Mouse (Mus musculus) left cerebral cortex, adult 8-10 months (tissue): Measurements from ENCODE around the gene Clcnka. TPM values are rescaled to one million over a fixed set of nuclear protein-coding genes. Genes with fewer than 3 reads are reported as not detected.

Experiments
- DNase-seq, 2 experiments: peaks; one replicate each; pipeline ENCODE4 v3.0.0; 2022; ENCODE audit warnings: low spot score in 2 of 2
- total RNA-seq, 4 experiments: library from RNA; stranded (reverse); gene quantifications; 2 replicates each; pipeline ENCODE4 v1.2.4; 2022

The Clcnka gene
- 1 to 10 TPM in 1 of 4 experiments, under 1 TPM in 1, not detected in 2; 0.39 to 1.8 TPM for total RNA-seq

DNA sequence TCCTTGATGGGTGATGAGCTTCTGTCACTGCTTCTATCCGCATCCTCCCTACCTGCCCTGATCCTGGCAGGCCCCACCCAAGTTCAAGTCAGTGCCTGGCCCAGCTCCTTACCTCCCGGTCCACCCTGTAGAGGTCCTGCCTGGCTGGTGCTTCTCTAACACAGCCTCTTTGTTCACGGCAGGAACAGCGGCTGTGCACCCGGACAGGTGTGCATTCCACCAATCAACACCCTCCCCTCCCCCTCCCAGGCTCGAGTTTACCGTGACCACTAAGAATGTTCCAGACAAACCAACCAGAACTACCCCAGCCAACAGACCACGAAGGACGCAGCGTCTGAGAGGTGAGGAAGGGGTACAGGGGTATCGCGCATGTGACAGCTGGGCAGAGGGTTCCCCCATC is at the start of gene Clcnka:
TSS of gene Clcnka (minus strand) at position 180 of the 400 bp plus-strand sequence.
- DNase-seq: no peak

DNA sequence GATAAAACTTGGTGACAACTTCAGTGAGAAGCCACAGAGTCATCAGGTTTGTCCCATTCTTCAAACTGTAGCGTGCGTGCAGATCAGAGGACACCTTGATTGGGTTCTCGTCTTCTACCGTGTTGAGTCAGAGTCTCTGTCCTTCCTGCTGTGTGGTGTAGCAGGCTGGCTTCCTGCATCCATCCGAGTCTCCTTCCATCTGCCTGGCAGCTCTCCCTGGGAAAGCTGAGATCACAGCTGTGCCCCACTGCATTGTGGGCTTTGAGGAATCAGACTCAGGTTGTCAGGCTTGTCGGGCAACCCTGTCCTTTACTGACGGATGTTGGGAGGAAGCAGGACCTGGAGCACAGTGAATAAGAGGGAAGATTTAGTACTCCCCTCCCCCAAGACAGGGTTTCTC is 47.7 kb upstream of the Clcnka start:
- DNase-seq: no peak

DNA sequence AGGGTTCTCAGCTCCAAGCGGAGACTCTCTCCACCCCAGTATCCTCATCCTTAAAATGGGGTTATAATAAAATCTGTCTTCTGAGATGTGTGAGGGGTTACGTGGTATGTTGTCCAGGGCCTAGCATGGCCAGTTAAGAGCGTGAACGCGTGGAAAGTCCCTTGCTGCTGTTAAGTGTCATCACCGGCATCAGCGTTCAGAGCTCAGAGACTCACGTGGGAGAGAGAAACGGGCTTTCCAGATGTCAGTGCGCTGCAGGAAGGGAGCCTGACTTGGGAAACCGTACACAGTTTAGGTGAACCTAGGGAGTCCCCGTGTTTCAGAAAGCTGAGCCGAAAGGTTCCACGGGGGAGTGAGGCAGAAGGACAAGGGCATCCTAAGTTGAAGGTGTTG is 46.8 kb upstream of the Clcnka start:
- DNase-seq: no peak

DNA sequence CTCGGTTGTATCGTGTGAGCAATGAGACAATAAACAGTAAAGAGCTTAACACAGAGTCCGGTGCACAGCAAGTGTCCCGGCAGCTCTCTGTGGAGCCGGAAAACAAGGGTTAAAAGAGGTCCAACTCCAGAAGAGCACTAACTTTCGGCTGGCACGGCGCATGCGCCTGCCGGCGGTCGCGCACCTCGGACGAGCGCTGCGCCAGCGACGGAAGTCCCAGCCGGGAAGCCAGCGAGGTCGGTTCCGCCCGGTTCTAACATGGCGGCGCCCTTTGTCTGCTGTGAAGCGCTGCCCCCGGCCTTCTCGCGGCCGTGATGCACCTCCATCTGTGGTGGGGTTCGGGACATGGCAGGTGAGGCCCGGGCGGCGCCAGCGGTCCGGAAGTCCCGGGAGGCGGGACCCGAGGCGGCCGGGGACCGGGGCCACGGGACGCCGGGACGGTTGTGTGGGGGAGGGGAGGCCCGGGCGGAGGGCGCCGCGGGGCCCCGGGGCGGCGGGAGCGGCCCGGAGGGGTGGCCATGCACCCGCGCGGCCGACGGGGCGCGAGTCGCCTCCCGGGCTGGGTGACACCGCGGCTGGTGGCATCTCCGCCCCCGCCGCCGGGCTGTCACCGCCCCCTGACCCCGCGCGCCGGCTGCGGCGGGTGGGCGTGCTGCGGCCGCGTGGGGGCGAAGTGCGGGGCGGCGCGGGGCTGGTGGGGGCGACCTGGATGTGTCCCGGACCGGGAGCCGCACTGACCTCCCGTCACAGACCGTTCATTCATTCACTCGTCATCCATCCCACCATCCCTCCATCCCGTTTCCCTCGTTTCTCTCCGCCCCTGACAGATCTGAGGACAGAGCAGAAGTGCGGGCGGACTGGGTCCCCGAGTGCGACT is 46.2 kb upstream of the Clcnka start, which contains the start of gene Zbtb17:
TSS of gene Zbtb17 (plus strand) at position 204 of the 877 bp plus-strand sequence.
- DNase-seq: peak; percentile 77 to 82

DNA sequence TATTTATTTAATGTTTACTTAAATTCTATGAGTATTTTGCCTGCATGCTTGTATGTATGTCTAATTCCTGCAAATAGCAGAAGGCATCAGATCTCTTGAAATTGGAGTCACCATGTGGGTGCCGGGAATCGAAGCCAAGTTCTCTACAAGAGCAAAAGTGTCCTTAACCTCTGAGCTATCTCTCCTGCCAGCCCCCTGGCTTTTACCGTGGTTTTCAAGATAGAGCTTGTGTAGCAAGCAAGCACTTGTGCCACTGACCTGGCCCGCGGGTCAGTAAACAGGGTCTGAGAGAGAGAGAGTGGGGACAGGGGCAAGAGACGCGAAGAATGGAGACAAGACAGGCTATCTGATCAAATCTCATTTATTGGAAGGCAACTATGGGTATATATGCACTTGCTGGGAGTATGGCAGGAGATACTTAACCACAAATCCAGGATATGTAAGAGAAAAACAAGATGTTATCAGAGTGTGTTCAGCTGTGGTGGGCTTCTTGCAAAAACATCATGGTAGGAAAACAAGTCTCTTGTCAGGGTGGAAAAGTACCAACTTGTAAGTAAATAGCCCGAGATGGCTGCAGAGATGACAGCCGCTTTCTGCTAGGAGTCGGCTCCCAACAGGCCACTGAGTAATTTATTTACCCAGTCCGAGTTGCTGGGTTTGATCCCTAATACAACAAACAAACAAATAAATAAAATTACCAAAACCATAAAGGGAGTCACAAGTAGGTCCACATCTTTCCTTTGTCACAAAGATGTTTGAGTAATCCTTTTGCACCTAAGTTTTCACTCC is 45.3 kb upstream of the Clcnka start:
- no peak for DNase-seq

DNA sequence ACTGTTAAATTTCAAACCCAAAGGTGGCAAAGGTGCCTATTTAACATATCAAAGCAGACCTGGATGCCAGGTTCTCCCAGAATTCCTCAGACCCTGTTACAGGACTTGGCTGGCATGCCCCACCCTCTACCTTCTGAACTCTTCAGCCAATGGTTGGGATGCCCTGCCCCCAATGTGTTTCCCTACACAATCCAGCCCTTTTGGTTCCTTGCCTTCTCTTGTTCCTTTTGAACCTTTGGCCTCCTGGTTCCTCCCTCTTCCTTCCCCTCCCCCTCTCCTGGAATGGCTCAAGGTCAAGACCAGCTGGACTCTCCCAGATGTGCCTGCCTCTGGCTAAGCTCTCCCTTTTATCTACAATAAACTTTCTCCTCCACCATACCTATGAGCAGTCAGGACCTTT is 42.4 kb upstream of the Clcnka start:
- no peak for DNase-seq

DNA sequence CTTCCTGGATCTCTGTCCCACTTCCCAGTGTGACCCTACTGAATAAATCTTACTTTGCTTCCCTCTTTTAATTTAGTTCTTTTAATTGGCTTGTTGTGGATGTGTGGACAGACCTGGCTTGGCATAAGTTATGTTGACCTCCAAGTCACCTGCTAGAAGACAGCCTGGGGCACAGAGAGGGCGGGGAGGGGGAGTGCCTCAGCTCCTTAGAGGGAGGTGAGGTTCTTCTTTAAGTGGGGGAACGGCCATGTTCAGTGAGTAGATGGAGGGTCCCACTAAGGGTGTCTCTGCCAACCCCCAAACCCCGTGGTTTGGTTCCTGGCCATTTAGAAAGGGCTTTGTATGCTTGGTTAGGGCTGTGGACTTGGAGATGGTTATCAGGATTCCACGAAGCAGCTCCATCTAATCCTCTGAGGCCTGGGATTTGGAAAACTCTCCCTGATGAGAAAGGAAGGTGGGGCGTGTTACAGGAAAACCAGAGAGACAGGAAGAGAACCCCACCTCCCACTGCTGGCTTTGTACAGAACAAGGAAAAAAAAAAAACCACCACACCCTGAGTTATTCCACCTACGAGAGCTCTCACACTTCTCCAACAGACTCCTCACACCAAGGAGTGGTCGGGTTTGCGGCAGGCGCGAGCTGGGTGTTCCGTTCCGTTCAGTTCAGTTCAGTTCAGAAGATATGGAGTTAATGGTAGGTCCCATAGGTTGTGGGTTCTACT is 40.7 kb upstream of the Clcnka start:
- DNase-seq: no peak

DNA sequence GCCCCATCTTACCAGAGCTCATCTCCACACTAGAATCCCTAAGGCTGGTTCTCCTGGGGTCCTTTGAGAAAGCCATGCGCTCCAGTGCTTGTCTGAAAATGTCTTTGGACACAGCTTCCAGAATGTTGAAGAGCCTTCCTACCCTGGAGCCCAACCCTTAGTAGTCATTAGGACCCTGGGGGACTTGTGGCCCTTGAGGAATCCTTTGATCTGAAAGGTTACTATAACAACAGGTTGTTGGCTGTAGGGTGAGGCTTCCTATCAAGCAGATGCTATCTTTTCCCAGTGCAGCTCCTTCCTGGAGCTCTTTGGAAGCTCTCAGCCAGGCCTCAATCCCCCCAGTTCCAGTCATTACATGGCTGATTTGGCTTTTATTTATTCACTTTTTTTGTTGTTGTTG is 37.5 kb upstream of the Clcnka start, which contains the start of gene Srarp:
TSS of gene Srarp (minus strand) at position 132 of the 400 bp plus-strand sequence.
- DNase-seq: no peak

DNA sequence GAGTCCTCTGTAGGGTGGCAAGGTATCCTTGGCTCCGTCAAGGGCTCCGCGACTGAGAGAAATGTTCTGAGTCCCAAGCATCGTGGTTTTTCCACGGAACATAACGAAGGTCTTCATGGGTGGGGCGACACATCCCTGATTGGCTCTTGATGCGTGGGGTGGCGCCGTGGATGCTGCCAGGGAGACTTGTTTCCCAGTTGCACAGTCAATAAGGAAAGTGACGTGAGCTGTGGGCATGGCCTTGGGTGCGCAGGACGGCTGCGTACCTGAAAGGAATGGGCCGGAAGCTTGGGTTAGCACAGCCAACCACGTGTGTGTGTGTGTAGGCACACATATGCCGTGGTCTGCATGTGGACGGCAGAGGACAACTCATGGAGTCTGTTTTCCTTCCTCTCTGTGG is 34.7 kb upstream of the Clcnka start:
- no peak for DNase-seq

DNA sequence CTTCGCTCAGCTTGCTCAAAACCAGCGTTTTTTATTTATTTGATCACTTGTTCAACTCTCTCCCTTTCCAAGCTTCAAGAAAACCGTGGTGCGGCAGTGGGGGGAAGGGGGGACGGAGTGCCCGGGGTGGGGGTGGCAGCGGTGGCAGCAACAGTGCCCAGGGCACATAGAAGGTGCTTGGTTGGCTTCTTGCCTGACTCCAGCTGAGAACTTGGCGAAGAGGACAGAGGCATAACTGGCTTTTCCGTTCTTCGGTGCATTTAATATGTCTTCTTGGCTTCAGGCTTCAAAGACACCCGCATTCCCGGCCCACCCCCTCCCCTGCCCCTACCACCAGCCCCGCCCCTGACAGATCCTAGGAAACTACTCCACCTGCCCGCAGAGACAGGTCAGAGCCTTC is 34.1 kb upstream of the Clcnka start:
- DNase-seq: no peak

DNA sequence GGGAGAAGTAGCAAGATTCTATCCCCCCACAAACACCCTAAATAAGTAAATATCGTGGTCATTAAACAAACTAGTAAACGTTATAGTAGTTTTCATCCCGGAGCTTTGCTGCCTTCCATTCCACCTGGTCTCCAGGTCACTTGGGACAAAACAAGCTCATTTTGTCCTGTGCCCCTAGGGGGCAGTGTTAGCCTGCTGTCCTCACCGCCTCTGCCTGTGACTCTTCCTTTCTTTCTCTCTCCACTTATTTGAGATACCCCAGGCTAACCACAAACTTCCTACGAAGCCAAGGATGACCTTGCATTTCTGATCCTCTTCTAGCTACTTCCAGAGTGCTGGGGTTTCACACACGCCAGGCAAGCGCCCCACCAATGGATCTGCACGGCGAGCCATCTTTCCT is 32.5 kb upstream of the Clcnka start:
- no peak for DNase-seq

DNA sequence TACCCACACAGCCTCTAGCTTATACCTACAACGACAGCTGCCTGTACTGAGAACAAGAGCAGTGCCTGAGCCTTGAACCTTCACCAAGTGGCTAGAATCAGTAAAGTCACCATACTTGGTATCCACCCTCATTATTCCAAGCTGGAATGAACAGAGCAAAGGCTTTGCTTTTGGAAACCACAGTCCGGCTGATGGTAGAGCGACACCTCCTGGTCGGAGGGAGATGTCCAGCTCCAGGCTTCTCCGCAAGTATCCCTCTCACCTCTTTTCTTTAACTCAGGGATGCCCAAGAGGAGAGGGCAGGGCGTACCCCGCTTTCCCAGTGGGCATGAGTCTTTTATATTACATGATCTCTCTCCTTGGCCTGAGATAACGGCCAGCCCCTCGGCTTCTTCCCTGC is 31.3 kb upstream of the Clcnka start:
- DNase-seq: no peak

DNA sequence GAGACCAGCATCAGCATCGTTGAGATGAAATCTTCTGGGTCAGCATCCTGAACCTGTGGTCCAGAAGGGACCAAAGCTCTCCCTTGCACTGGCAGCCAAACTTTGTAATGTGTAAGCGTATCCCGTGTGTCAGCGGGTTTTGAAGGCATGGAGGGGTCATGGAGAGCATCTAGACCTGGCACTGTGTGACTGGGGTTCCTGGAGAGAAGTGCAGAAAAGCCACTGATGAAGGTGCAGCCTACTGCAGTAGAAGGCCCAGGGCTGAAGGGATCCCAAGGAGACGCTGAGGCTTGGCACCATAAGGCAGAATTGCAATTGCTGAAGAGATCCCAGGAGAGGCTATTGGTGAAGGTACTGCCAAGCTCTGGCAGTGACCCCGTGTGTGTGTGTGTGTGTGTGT is 30.9 kb upstream of the Clcnka start:
- no peak for DNase-seq

DNA sequence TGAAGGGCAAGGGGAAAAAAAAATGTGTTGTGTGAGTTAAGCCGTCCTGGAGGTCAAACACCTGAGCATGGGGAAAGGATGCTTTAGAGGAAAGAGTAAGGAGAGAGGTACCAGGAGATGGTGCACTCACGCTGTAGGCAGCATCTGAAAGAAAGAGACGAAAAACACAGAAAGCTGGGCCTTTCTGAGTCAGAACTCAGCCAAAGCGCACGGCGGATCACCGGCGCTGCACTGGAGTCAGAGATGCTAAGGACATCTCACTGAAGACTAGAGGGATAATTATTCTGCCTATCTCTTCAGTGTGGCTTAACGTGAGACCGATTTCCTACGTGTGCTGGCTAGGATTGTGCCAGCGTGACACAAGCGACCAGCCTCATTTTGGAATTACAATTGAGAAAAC is 29.4 kb upstream of the Clcnka start:
- no peak for DNase-seq

DNA sequence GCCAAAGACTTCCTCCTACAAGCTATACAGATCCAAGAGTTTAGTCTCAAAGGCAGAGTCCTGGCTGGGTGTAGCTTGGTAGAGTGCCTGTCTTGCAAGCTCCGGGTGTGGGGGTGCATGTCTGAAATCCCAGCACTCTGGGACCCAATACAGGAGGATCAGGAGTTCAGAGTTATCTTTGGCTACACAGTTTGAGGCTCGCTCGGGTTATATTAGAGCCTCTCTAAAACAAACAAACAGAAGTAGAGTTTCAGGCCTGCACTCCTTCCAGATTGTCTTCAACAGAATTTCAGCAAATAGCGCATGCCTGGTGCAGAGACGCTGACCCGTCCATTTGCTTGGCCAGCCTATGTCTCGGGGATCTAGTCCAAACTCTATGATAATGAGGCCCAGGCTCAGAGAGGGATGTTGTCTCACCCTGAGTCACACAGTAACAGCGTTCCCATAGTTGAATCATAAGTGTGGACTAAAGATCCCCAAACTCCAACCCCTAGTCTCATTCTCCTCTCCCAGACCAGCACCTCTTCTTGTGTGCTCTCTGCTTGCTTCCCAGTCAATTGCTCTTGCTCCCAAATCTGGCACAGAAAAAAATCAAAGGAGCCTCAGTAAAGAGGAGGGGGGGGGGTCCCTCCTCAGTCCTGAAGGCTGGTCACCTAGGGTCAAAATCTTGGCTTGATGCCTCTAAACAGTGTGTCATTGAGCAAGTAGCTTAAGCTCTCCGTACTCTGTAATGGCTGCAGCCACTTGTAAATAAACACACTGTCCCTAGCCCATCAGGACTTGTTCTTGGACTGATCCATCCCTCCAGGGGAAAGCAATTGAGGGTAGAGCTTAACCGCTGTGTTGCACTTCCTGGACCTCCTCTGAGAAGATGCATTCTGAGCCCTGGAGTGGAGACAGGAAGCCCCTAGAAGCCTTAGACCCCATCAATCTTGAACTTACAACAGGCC is 28.5 kb upstream of the Clcnka start:
- no peak for DNase-seq

DNA sequence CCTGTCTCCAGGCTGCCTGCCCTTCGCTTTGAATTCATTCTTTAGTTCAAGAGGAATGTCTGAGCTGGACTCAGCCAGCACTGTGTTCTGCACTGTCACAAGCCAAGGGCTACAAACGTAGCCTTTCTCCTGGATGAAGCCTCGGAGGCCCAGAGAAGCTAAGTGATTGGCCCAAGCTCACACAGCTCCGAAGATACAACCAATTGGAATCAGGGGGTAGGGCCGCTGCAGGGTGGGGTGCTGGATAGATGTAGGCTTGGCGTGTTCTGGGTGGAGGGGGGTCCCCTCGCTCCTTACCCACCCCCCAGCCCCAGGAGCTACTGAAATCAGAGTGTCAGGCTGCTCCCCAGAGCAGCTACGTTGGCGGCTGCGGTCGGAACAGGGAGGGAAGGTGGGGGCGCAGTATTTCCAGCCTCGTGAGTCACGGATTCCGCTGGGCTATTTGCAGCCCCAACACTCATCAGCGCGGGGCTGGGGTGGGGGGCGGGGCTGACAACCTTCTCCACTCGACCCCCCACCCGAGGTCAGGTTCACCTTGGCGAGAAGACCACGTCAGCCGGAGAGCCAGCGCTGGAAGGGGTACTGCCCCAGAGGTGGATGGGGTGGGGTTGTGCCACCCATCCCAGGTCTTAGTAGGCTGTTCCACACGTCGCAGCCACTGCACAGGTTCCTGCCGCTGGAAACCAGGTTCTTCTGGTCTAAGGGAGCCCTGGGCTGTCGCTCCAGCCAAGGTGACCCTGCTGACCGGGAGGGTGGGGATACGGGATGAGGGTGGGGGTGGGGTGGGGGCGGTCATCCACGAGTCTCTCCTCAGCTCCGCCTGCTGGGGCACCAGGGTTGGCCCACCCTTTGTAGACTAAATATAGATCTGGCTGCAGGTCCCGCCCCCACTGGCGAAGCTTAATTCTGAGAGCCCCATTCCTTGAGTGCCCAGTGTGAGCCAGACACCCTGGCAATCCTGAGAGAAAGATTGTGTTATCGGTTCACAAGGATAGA is 27.3 kb upstream of the Clcnka start:
- DNase-seq: peak; percentile 50 to 86

DNA sequence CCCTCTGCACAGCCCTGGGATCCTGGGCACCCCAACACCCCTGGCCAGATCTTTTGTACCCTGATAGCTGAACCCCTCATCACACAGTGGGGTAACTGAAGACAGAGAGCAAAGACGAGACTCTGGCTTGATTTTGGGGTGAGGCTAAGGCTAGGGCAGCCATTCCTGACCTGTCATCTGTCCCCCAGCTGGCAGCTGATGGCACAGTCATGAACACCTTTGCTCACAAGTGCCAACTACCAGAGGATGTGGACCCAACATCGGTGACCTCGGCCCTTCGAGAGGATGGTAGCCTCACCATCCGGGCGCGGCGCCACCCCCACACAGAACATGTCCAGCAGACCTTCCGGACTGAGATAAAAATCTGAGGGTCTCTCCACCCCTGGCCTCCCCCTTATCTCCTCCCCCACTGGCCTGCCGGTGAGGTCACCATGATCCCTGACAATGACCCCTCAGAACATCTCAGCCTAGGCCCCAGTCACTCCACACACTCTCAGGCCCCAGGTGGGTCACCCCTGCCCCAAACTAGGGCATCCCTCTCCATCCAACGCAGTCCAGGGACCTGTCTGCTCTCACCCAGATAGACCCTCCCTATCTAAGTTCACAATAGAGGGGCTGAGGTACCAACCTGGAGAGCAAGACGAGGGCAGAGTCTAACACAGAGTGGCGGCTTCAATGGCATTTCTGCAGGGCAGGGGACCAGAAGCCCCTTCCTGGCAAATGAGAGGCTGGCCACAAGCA is 25.3 kb upstream of the Clcnka start:
- DNase-seq: no peak

DNA sequence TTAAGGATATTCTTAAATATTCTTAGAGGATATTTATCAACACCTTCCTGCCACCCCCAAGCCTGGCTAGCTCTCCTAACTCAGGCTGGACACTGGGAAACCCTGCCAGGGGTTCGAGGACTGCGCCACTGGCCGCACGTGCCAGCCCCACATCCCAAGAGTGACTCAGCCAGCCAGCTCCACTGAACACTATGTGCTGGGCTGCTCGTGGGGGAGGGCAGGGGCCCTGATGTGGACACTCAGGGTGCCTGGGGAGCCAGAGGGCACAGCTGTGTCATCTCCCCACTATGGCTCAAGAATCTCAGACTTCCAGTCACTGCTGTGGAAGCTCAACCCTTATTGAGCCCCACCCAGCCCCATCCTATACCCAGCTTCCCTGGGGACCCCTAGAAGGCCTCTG is 24.8 kb upstream of the Clcnka start:
- DNase-seq: no peak

DNA sequence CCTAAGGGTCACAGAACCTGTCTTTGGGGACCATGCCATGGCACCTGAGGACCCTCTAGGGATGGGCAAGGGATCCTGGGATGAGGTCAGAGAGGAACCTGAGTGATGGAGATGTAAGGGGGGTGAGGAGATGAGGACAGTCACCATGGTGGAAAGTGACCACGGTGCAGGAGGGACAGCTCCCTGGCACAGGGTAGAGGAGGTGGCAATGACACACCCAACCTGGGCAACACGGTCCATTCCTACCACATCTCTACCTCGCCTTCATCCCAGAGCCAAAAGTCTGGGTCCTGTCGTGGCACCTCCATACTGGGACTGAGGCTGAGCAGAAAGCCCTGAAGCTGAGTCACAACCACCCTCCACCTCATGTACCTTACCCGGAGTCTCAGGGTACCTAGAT is 24.3 kb upstream of the Clcnka start:
- DNase-seq: no peak
